8 mouse cellular contexts compared by ENCODE assay signal in the genomic region with DNA sequence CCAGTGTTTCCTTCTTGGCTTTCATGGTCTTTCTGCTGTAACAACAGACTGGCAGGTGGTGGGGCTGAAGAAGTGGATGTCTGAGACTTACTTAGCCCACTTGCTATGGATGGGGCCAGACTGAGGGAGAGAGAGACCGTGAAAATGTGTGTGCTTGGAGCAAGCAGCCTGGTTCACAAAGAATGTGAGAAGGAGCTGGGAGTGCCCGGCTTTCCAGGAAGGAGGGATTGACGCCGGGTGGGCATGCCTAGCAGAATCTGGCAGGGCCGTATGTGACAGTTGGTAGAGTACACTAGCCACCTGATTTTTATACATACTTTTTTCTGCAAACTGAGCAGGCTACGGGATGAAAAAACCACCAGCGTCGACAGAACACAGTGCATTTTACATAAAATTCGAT. TPM values are rescaled to one million over a fixed set of nuclear protein-coding genes. Genes with fewer than 3 reads are reported as not detected.
A peak's percentile ranks its signal among the peaks of the same experiment; 100 is the strongest.
DNase-seq lines count a peak whose midpoint lies in the region; ATAC-seq and TF ChIP-seq lines count a peak whose summit lies in the region.
"Had no signal": no experiment of that assay in that cellular context is flagged by ENCODE, and none has a peak within 500 bp of the region (broad histone marks: within the 10 kb centered on the region; RNA-seq: fewer than 3 reads in every experiment).

No protein-coding gene starts in this region.

- ATAC-seq in embryonic facial prominence, embryonic 11.5 days (replicated peaks; ENCODE audit: insufficient number of reproducible peaks, low FRiP score, low TSS enrichment, low read depth): no peak
- no peak; the same call in 1 of the 2 replicates for ATAC-seq in hindbrain, embryonic 12.5 days (ENCODE audit: low FRiP score)
- no peak for ATAC-seq in midbrain, embryonic 15.5 days (replicated peaks)

- H3K9me3 ChIP-seq in embryonic facial prominence, embryonic 11.5 days (replicated peaks; ENCODE audit: control insufficient read depth, low read length): no peaks in the 10 kb centered on the region
- H3K9me3 ChIP-seq in hindbrain, embryonic 12.5 days (replicated peaks): no peaks in the 10 kb centered on the region
- H3K9me3 ChIP-seq in midbrain, embryonic 15.5 days: no peaks in the 10 kb centered on the region

- peak in 1 of 2 experiments; percentile 31 for DNase-seq in layer of hippocampus, adult 2 months (ENCODE audit: low spot score in 2 of 2)
- no peak for DNase-seq in layer of hippocampus, postnatal 25 days (ENCODE audit: extremely low spot score in 1 of 2, low spot score in 1 of 2)
- no peak for DNase-seq in embryonic facial prominence, embryonic 11.5 days (ENCODE audit: low spot score)
- DNase-seq in spleen, postnatal 14 days (ENCODE audit: low spot score in 2 of 2): no peak
- no peak for DNase-seq in spleen, adult 12 weeks (ENCODE audit: low spot score)

- 35% methylated on average over 9 of the region's 9 CpGs for WGBS in embryonic facial prominence, embryonic 11.5 days
- 37% methylated on average over 9 of the region's 9 CpGs for WGBS in hindbrain, embryonic 12.5 days
- 32% methylated on average over 9 of the region's 9 CpGs for WGBS in midbrain, embryonic 15.5 days

- no peak for TF ChIP-seq CTCF in layer of hippocampus, adult 2 months (conservative IDR thresholded peaks at IDR 0.05)

- peak overlapping the region; percentile 49 for H3K4me3 ChIP-seq in layer of hippocampus, adult 2 months
- no peak overlapping the region for H3K4me3 ChIP-seq in embryonic facial prominence, embryonic 11.5 days (ENCODE audit: low read depth, low read length)
- H3K4me3 ChIP-seq in hindbrain, embryonic 12.5 days: peak overlapping the region; percentile 24
- H3K4me3 ChIP-seq in midbrain, embryonic 15.5 days: peak overlapping the region; percentile 32

- no peaks in the 10 kb centered on the region for H3K36me3 ChIP-seq in embryonic facial prominence, embryonic 11.5 days (replicated peaks; ENCODE audit: control insufficient read depth, insufficient read depth, low read depth, low read length)
- no peaks in the 10 kb centered on the region for H3K36me3 ChIP-seq in hindbrain, embryonic 12.5 days
- no peaks in the 10 kb centered on the region for H3K36me3 ChIP-seq in midbrain, embryonic 15.5 days (replicated peaks)

- peaks cover 3% of the 10 kb centered on the region; the same call in 1 of the 2 replicates for H3K4me1 ChIP-seq in embryonic facial prominence, embryonic 11.5 days (ENCODE audit: control insufficient read depth, insufficient read depth, low read length)
- peaks cover 33% of the 10 kb centered on the region for H3K4me1 ChIP-seq in hindbrain, embryonic 12.5 days
- peaks cover 26% of the 10 kb centered on the region for H3K4me1 ChIP-seq in midbrain, embryonic 15.5 days

- H3K4me2 ChIP-seq in embryonic facial prominence, embryonic 11.5 days (ENCODE audit: low read depth, low read length): peak overlapping the region; percentile 44
- H3K4me2 ChIP-seq in hindbrain, embryonic 12.5 days (replicated peaks): peak overlapping the region; percentile 57
- H3K4me2 ChIP-seq in midbrain, embryonic 15.5 days: peak overlapping the region; percentile 59

- H3K27ac ChIP-seq in layer of hippocampus, adult 2 months: peak overlapping the region; percentile 28; the same call in 1 of the 2 replicates
- no peak overlapping the region for H3K27ac ChIP-seq in embryonic facial prominence, embryonic 11.5 days (replicated peaks; ENCODE audit: low read depth, low read length)
- H3K27ac ChIP-seq in hindbrain, embryonic 12.5 days: no peak overlapping the region
- no peak overlapping the region for H3K27ac ChIP-seq in midbrain, embryonic 15.5 days

- peaks cover 8% of the 10 kb centered on the region for H3K27me3 ChIP-seq in embryonic facial prominence, embryonic 11.5 days (ENCODE audit: control insufficient read depth, insufficient read depth, low read length)
- H3K27me3 ChIP-seq in hindbrain, embryonic 12.5 days: peaks cover 18% of the 10 kb centered on the region
- H3K27me3 ChIP-seq in midbrain, embryonic 15.5 days (replicated peaks): peaks cover 10% of the 10 kb centered on the region; the same call in 1 of the 2 replicates

- H3K9ac ChIP-seq in embryonic facial prominence, embryonic 11.5 days (replicated peaks; ENCODE audit: low read length): no peak overlapping the region
- no peak overlapping the region for H3K9ac ChIP-seq in hindbrain, embryonic 12.5 days
- 0 out of 2 replicates have a peak overlapping the region, but pooled peaks have one; percentile 12 for H3K9ac ChIP-seq in midbrain, embryonic 15.5 days

RNA-seq across cellular contexts. Expression of gene 1700001C02Rik, which starts 0.5 kb away (rescaled TPM):
- total RNA-seq in layer of hippocampus, adult 2 months (2021): under 1 TPM in 1 of 2 experiments, not detected in 1; 0.90 TPM
- total RNA-seq in layer of hippocampus, postnatal 25 days (2021): under 1 TPM in 1 of 2 experiments, not detected in 1; 0.42 TPM
- not detected in 2 replicates for polyA plus RNA-seq in embryonic facial prominence, embryonic 11.5 days (2014; fragmentation: Nextera tagmentation; extraction: Ambion mirVana)
- 1.0 and 1.2 TPM in 2 replicates for polyA plus RNA-seq in hindbrain, embryonic 12.5 days (2016; fragmentation: Nextera tagmentation; extraction: Ambion mirVana)
- polyA plus RNA-seq in midbrain, embryonic 15.5 days (2015; fragmentation: Nextera tagmentation; extraction: Ambion mirVana): 0.96 and 1.2 TPM in 2 replicates
- total RNA-seq: left cerebral cortex, postnatal 14 days had no signal

RNA-seq across cellular contexts. Expression of gene Otof, which starts 4.6 kb away (rescaled TPM):
- 1 to 10 TPM; 4.2 to 4.4 TPM for total RNA-seq in layer of hippocampus, adult 2 months (2021)
- total RNA-seq in layer of hippocampus, postnatal 25 days (2021): 1 to 10 TPM; 3.9 to 4.0 TPM
- 0.14 and 0.17 TPM in 2 replicates for polyA plus RNA-seq in embryonic facial prominence, embryonic 11.5 days (2014; fragmentation: Nextera tagmentation; extraction: Ambion mirVana)
- 0.82 and 1.1 TPM in 2 replicates for polyA plus RNA-seq in hindbrain, embryonic 12.5 days (2016; fragmentation: Nextera tagmentation; extraction: Ambion mirVana)
- polyA plus RNA-seq in midbrain, embryonic 15.5 days (2015; fragmentation: Nextera tagmentation; extraction: Ambion mirVana): 4.0 TPM in 2 replicates
